Mouse (Mus musculus): ENCODE data around the gene Rbm6. TPM values are rescaled to one million over a fixed set of nuclear protein-coding genes. Genes with fewer than 3 reads are reported as not detected.

Rbm6 gene
- polyA plus RNA-seq, 1 experiment from 2014 or later: 40.2 TPM

GRCm38 (mm10) chr9:107810985-107811384 is 62.1 kb downstream of the Rbm6 start:
- no peaks in the 10 kb centered on the region for H3K4me1 ChIP-seq (replicated peaks; ENCODE audit: insufficient read depth, low read length)
- H3K27me3 ChIP-seq (ENCODE audit: insufficient read depth, low read length): no peaks in the 10 kb centered on the region
- no peak overlapping the region for H3K4me3 ChIP-seq (replicated peaks; ENCODE audit: low read depth, low read length)
- no peaks in the 10 kb centered on the region for H3K9me3 ChIP-seq (replicated peaks; ENCODE audit: low read length)
- no peak for ATAC-seq (replicated peaks; ENCODE audit: low FRiP score, low read depth)
- TF ChIP-seq CTCF (IDR thresholded peaks at IDR 0.05; ENCODE audit: low read depth): no peak
- H3K36me3 ChIP-seq (ENCODE audit: insufficient read depth, low read length): peaks cover 11% of the 10 kb centered on the region; the same call in 1 of the 2 replicates
- H3K27ac ChIP-seq: no peak overlapping the region
- DNase-seq (ENCODE audit: low spot score): no peak
- H3K9ac ChIP-seq (ENCODE audit: low read depth, low read length): no peak overlapping the region
- WGBS: 94% methylated on average over 2 of the region's 2 CpGs
- no peak overlapping the region for H3K4me2 ChIP-seq (ENCODE audit: low read length)

- no peak for DNase-seq (ENCODE audit: low spot score)
- no peak overlapping the region for H3K9ac ChIP-seq (ENCODE audit: low read depth, low read length)
- H3K4me1 ChIP-seq (replicated peaks; ENCODE audit: insufficient read depth, low read length): no peaks in the 10 kb centered on the region
- TF ChIP-seq CTCF (IDR thresholded peaks at IDR 0.05; ENCODE audit: low read depth): no peak
- no peaks in the 10 kb centered on the region for H3K9me3 ChIP-seq (replicated peaks; ENCODE audit: low read length)
- no peaks in the 10 kb centered on the region for H3K27me3 ChIP-seq (ENCODE audit: insufficient read depth, low read length)
- no peak overlapping the region for H3K4me3 ChIP-seq (replicated peaks; ENCODE audit: low read depth, low read length)
- WGBS: 82% methylated on average over 6 of the region's 6 CpGs
- ATAC-seq (replicated peaks; ENCODE audit: low FRiP score, low read depth): no peak
- H3K27ac ChIP-seq: no peak overlapping the region
- peaks cover 47% of the 10 kb centered on the region for H3K36me3 ChIP-seq (ENCODE audit: insufficient read depth, low read length)
- H3K4me2 ChIP-seq (ENCODE audit: low read length): no peak overlapping the region
Measured at GRCm38 (mm10) chr9:107791714-107792113, 81.3 kb downstream of the Rbm6 start.

- H3K4me2 ChIP-seq (ENCODE audit: low read length): no peak overlapping the region
- no peaks in the 10 kb centered on the region for H3K9me3 ChIP-seq (replicated peaks; ENCODE audit: low read length)
- 90% methylated on average over 11 of the region's 11 CpGs for WGBS
- no peaks in the 10 kb centered on the region for H3K27me3 ChIP-seq (ENCODE audit: insufficient read depth, low read length)
- TF ChIP-seq CTCF (IDR thresholded peaks at IDR 0.05; ENCODE audit: low read depth): no peak
- H3K4me1 ChIP-seq (replicated peaks; ENCODE audit: insufficient read depth, low read length): no peaks in the 10 kb centered on the region
- no peak overlapping the region for H3K9ac ChIP-seq (ENCODE audit: low read depth, low read length)
- ATAC-seq (replicated peaks; ENCODE audit: low FRiP score, low read depth) (no peak), DNase-seq (ENCODE audit: low spot score) (no peak)
- H3K27ac ChIP-seq: no peak overlapping the region
- H3K4me3 ChIP-seq (replicated peaks; ENCODE audit: low read depth, low read length): no peak overlapping the region
- peaks cover 57% of the 10 kb centered on the region for H3K36me3 ChIP-seq (ENCODE audit: insufficient read depth, low read length)
Measured at GRCm38 (mm10) chr9:107782536-107783203, 90.4 kb downstream of the Rbm6 start.

DNA sequence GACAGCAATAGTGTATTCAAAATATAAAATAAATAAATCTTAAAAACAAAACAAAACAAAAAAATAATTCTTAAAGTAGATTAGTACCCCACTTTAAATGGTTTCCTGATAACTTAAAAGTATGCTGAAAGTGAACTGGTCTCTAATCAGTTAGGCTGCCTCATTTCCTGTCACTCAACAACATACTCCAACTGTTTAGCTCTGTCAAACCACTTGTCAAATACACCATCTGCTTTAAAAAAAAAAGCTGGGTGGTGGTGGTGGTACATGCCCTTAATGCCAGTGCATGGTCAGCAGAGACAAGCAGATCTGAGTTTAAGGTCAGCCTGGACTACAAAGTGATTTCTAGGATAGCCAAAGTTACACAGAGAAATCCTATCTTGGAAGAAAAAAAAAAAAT is 96.2 kb downstream of the Rbm6 start:
- H3K27ac ChIP-seq: no peak overlapping the region
- no peaks in the 10 kb centered on the region for H3K9me3 ChIP-seq (replicated peaks; ENCODE audit: low read length)
- peaks cover 30% of the 10 kb centered on the region for H3K36me3 ChIP-seq (ENCODE audit: insufficient read depth, low read length)
- no peaks in the 10 kb centered on the region for H3K4me1 ChIP-seq (replicated peaks; ENCODE audit: insufficient read depth, low read length)
- TF ChIP-seq CTCF (IDR thresholded peaks at IDR 0.05; ENCODE audit: low read depth): no peak
- DNase-seq (ENCODE audit: low spot score) (no peak), ATAC-seq (replicated peaks; ENCODE audit: low FRiP score, low read depth) (no peak)
- no peaks in the 10 kb centered on the region for H3K27me3 ChIP-seq (ENCODE audit: insufficient read depth, low read length)
- no peak overlapping the region for H3K4me2 ChIP-seq (ENCODE audit: low read length)
- no peak overlapping the region for H3K4me3 ChIP-seq (replicated peaks; ENCODE audit: low read depth, low read length)
- H3K9ac ChIP-seq (ENCODE audit: low read depth, low read length): no peak overlapping the region

GRCm38 (mm10) chr9:107774411-107774810 is 98.6 kb downstream of the Rbm6 start:
- no peak overlapping the region for H3K4me2 ChIP-seq (ENCODE audit: low read length)
- WGBS: 82% methylated on average over 3 of the region's 3 CpGs
- H3K4me3 ChIP-seq (replicated peaks; ENCODE audit: low read depth, low read length): no peak overlapping the region
- no peaks in the 10 kb centered on the region for H3K27me3 ChIP-seq (ENCODE audit: insufficient read depth, low read length)
- H3K4me1 ChIP-seq (replicated peaks; ENCODE audit: insufficient read depth, low read length): no peaks in the 10 kb centered on the region
- no peak for TF ChIP-seq CTCF (IDR thresholded peaks at IDR 0.05; ENCODE audit: low read depth)
- H3K36me3 ChIP-seq (ENCODE audit: insufficient read depth, low read length): peaks cover 20% of the 10 kb centered on the region
- no peaks in the 10 kb centered on the region for H3K9me3 ChIP-seq (replicated peaks; ENCODE audit: low read length)
- H3K9ac ChIP-seq (ENCODE audit: low read depth, low read length): no peak overlapping the region
- DNase-seq (ENCODE audit: low spot score): no peak
- H3K27ac ChIP-seq: no peak overlapping the region
- ATAC-seq (replicated peaks; ENCODE audit: low FRiP score, low read depth): no peak

GRCm38 (mm10) chr9:107771782-107772181 is 101.3 kb downstream of the Rbm6 start:
- no peak for DNase-seq (ENCODE audit: low spot score)
- 75% methylated on average over 2 of the region's 2 CpGs for WGBS

More at GRCm38 (mm10) chr9:107771782-107772181, 101.3 kb downstream of the Rbm6 start:
- Histone ChIP-seq H3K4me1 (replicated peaks; ENCODE audit: insufficient read depth, low read length) (no peaks in the 10 kb centered on the region; the same call in 1 of the 2 replicates), H3K36me3 (ENCODE audit: insufficient read depth, low read length) (peaks cover 34% of the 10 kb centered on the region), H3K27me3 (ENCODE audit: insufficient read depth, low read length) (no peaks in the 10 kb centered on the region), H3K9ac (ENCODE audit: low read depth, low read length) (no peak overlapping the region), H3K9me3 (replicated peaks; ENCODE audit: low read length) (no peaks in the 10 kb centered on the region), H3K27ac (no peak overlapping the region), H3K4me3 (replicated peaks; ENCODE audit: low read depth, low read length) (no peak overlapping the region), H3K4me2 (ENCODE audit: low read length) (no peak overlapping the region)
- TF ChIP-seq CTCF (IDR thresholded peaks at IDR 0.05; ENCODE audit: low read depth): no peak
- ATAC-seq (replicated peaks; ENCODE audit: low FRiP score, low read depth): no peak

All from kidney, postnatal 0 days (tissue).